Mouse (Mus musculus) CH12.LX (cell line): ENCODE measurements around the gene Zc3h18. TPM values are rescaled to one million over a fixed set of nuclear protein-coding genes. Genes with fewer than 3 reads are reported as not detected.
A peak's percentile ranks its signal among the peaks of the same experiment; 100 is the strongest.

ENCODE experiments used
- DNase-seq: peaks from one replicate; pipeline ENCODE4 v3.0.0-alpha.2; 2013; ENCODE audit errors: extremely low read depth
- H3K27ac ChIP-seq: 2 replicates; pipeline ENCODE4 v1.5.1; 2012; ENCODE audit warnings: low read depth, mild to moderate bottlenecking, control low read depth, moderate library complexity; ENCODE audit not compliant: insufficient read depth
- H3K27me3 ChIP-seq: replicated peaks from 2 replicates; pipeline ENCODE3; 2012; ENCODE audit warnings: inconsistent platforms
- H3K36me3 ChIP-seq, 2 experiments: replicated peaks in 1 of 2; 2 replicates each; pipeline versions ENCODE3 to v1.6.1; 2012; ENCODE audit warnings: inconsistent platforms in 1 of 2, low read length in 1 of 2, mild to moderate bottlenecking in 1 of 2, mixed read lengths in 1 of 2, moderate library complexity in 1 of 2; ENCODE audit not compliant: control insufficient read depth in 1 of 2, insufficient read depth in 1 of 2
- H3K4me1 ChIP-seq, 2 experiments: 2 replicates each; pipeline ENCODE4 v1.6.1; 2012; ENCODE audit warnings: inconsistent platforms in 1 of 2, moderate library complexity in 1 of 2; ENCODE audit not compliant: insufficient read depth in 2 of 2, control insufficient read depth in 1 of 2
- H3K4me2 ChIP-seq: 2 replicates; pipeline ENCODE4 v1.6.1; 2012; ENCODE audit warnings: low read depth, mild to moderate bottlenecking, control low read depth; ENCODE audit not compliant: poor library complexity, insufficient read depth, severe bottlenecking
- H3K4me3 ChIP-seq, 3 experiments: fragments of 150-350 bp in 1 of 3; sonication (generic) in 1 of 3; replicated peaks in 1 of 3; 2 replicates each; pipeline versions ENCODE3 to v1.5.1; 2011 to 2012; ENCODE audit warnings: low read depth in 2 of 3, low read length in 2 of 3, mild to moderate bottlenecking in 2 of 3, moderate library complexity in 2 of 3, control low read depth in 1 of 3, improper control_type of control experiment in 1 of 3, inconsistent platforms in 1 of 3, mixed read lengths in 1 of 3; ENCODE audit not compliant: poor library complexity in 1 of 3
- H3K79me2 ChIP-seq: replicated peaks from 2 replicates; pipeline ENCODE4 v1.6.1; 2012; ENCODE audit warnings: mild to moderate bottlenecking, moderate library complexity; ENCODE audit not compliant: control insufficient read depth, poor library complexity, insufficient read depth, severe bottlenecking; ENCODE audit errors: extremely low read depth
- H3K9ac ChIP-seq: 2 replicates; pipeline ENCODE4 v1.6.1; 2012; ENCODE audit warnings: low read depth, mild to moderate bottlenecking, control low read depth, moderate library complexity; ENCODE audit not compliant: insufficient read depth
- H3K9me3 ChIP-seq: replicated peaks from 2 replicates; pipeline ENCODE3; 2012; ENCODE audit warnings: low read length, inconsistent platforms, mixed read lengths
- BHLHE40 ChIP-seq: IDR thresholded peaks from 2 replicates; pipeline ENCODE4 v1.6.1; 2011; ENCODE audit warnings: mild to moderate bottlenecking, low read depth, low read length, improper control_type of control experiment
- CTCF ChIP-seq, 2 experiments: IDR thresholded peaks in 1 of 2; conservative IDR thresholded peaks in 1 of 2; 2 replicates each; pipeline ENCODE4 v1.5.1; 2011 to 2012; ENCODE audit warnings: low read depth in 2 of 2, low read length in 2 of 2, improper control_type of control experiment in 1 of 2, inconsistent platforms in 1 of 2, mild to moderate bottlenecking in 1 of 2, moderate library complexity in 1 of 2
- E2F4 ChIP-seq: IDR thresholded peaks from 2 replicates; pipeline ENCODE4 v1.6.1; 2011; ENCODE audit warnings: low read depth, low read length, improper control_type of control experiment; ENCODE audit not compliant: insufficient replicate concordance
- EP300 ChIP-seq: IDR thresholded peaks from 2 replicates; pipeline ENCODE4 v1.6.1; 2011; ENCODE audit warnings: low read length, improper control_type of control experiment
- IRF4 ChIP-seq: IDR thresholded peaks from 2 replicates; pipeline ENCODE4 v1.6.1; 2014; ENCODE audit warnings: low read depth, mild to moderate bottlenecking, inconsistent platforms, low read length, improper control_type of control experiment
- JUN ChIP-seq: IDR thresholded peaks from 2 replicates; pipeline ENCODE4 v1.6.1; 2011; ENCODE audit warnings: low read depth, mild to moderate bottlenecking, low read length, improper control_type of control experiment, moderate library complexity; ENCODE audit not compliant: insufficient read depth
- KAT2A ChIP-seq: IDR thresholded peaks from 2 replicates; pipeline ENCODE4 v1.6.1; 2012; ENCODE audit warnings: low read length, improper control_type of control experiment, inconsistent platforms; ENCODE audit not compliant: insufficient replicate concordance
- MAFK ChIP-seq: IDR thresholded peaks from 2 replicates; pipeline ENCODE4 v1.6.1; 2011; ENCODE audit warnings: low read length, improper control_type of control experiment; ENCODE audit not compliant: insufficient replicate concordance
- MAZ ChIP-seq: IDR thresholded peaks from 2 replicates; pipeline ENCODE4 v1.6.1; 2012; ENCODE audit warnings: low read depth, mild to moderate bottlenecking, inconsistent platforms, low read length, improper control_type of control experiment, moderate library complexity
- MEF2A ChIP-seq: IDR thresholded peaks from 2 replicates; pipeline ENCODE4 v1.6.1; 2014; ENCODE audit warnings: low read depth, mild to moderate bottlenecking, inconsistent platforms, low read length, improper control_type of control experiment, borderline replicate concordance
- NELFE ChIP-seq: IDR thresholded peaks from 2 replicates; pipeline ENCODE4 v1.6.1; 2011; ENCODE audit warnings: low read depth, low read length, improper control_type of control experiment
- NRF1 ChIP-seq: IDR thresholded peaks from 2 replicates; pipeline ENCODE4 v1.6.1; 2014; ENCODE audit warnings: low read depth, mild to moderate bottlenecking, inconsistent platforms, low read length, improper control_type of control experiment, moderate library complexity
- PAX5 ChIP-seq: IDR thresholded peaks from 2 replicates; pipeline ENCODE4 v1.6.1; 2012; ENCODE audit warnings: low read length, inconsistent platforms, mixed read lengths
- POLR2A ChIP-seq: IDR thresholded peaks from 2 replicates; pipeline ENCODE4 v1.6.1; 2011; ENCODE audit warnings: low read depth, mild to moderate bottlenecking, improper control_type of control experiment, low read length
- POLR2AphosphoS2 ChIP-seq: IDR thresholded peaks from 2 replicates; pipeline ENCODE4 v1.6.1; 2011; ENCODE audit warnings: low read depth, low read length, improper control_type of control experiment
- RAD21 ChIP-seq: IDR thresholded peaks from 2 replicates; pipeline ENCODE4 v1.6.1; 2011; ENCODE audit warnings: low read depth, mild to moderate bottlenecking, low read length, improper control_type of control experiment, moderate library complexity
- RCOR1 ChIP-seq: conservative IDR thresholded peaks from 2 replicates; pipeline ENCODE4 v1.6.1; 2012; ENCODE audit warnings: low read depth, mild to moderate bottlenecking, inconsistent platforms, low read length, improper control_type of control experiment
- SMC3 ChIP-seq: IDR thresholded peaks from 2 replicates; pipeline ENCODE4 v1.6.1; 2011; ENCODE audit warnings: low read depth, low read length, improper control_type of control experiment
- TBP ChIP-seq: conservative IDR thresholded peaks from 2 replicates; pipeline ENCODE4 v1.6.1; 2011; ENCODE audit warnings: low read depth, low read length, improper control_type of control experiment
- TCF12 ChIP-seq: IDR thresholded peaks from 2 replicates; pipeline ENCODE4 v1.6.1; 2014; ENCODE audit warnings: low read depth, mild to moderate bottlenecking, inconsistent platforms, low read length, improper control_type of control experiment
- UBTF ChIP-seq: IDR thresholded peaks from 2 replicates; pipeline ENCODE4 v1.6.1; 2012; ENCODE audit warnings: low read depth, mild to moderate bottlenecking, inconsistent platforms, low read length, improper control_type of control experiment, moderate library complexity
- USF2 ChIP-seq: conservative IDR thresholded peaks from 2 replicates; pipeline ENCODE4 v1.6.1; 2011; ENCODE audit warnings: low read depth, low read length, improper control_type of control experiment
- ZMIZ1 ChIP-seq: IDR thresholded peaks from 2 replicates; pipeline ENCODE4 v1.6.1; 2012; ENCODE audit warnings: low read depth, mild to moderate bottlenecking, inconsistent platforms, low read length, improper control_type of control experiment
- ZNF384 ChIP-seq: IDR thresholded peaks from 2 replicates; pipeline ENCODE4 v1.6.1; 2012; ENCODE audit warnings: low read depth, low read length, improper control_type of control experiment, inconsistent platforms
- dilution Hi-C: fragments of 300-500 bp; cut with MboI; formaldehyde crosslinking; loops from 2 replicates; pipeline ENCODE4 v1.14.3; 2020; ENCODE audit warnings: low sequenced_read_pairs; ENCODE audit not compliant: extremely low pct_unique_long_range_greater_than_20kb, extremely low pct_ligation_motif_present
- in situ Hi-C: fragments of 300-500 bp; cut with MboI; formaldehyde crosslinking; loops from 3 replicates; pipeline ENCODE4 v1.14.3; 2019; ENCODE audit warnings: low sequenced_read_pairs, low pct_ligation_motif_present, low pct_unique_long_range_greater_than_20kb, mixed read lengths
- polyA plus RNA-seq: library from polyadenylated mRNA; unstranded; fragments of >175 nt; gene quantifications from 2 replicates; pipeline ENCODE4 v1.2.1, GENCODE M21; 2012; ENCODE audit warnings: low read depth; ENCODE audit not compliant: insufficient read length
- total RNA-seq, 2 experiments: library from RNA; depleted of rRNA; stranded (reverse); fragments of 300-350 nt in 1 of 2; fragments of >200 nt in 1 of 2; gene quantifications; 2 replicates each; pipeline ENCODE4 v1.2.3; 2012 to 2014

Zc3h18 gene
- total and polyA plus RNA-seq, 3 experiments: 34.6 to 83.0 (median 58.5) TPM

DNA sequence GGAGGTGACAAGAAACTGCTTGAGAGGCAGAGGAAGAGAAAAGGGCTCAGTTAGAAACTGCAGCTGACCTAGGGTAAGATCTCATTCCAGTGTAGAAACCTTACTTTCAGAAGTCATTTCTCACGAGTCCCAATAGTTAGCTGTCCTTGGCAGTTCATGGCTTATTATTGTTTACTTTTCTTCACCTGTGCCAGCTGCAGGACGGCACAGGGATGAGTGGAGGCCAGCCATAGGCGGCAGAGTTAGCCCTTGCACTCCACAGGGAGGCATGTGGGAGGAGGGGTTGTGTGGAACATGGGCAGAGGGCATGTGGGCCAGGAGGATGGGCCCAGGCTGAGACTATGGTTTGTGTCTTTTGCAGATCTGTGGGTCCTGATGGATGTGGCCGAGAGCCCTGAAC, 6.6 kb downstream of the Zc3h18 start:
- in situ Hi-C loops: no loop called here
- TF ChIP-seq JUN (no peak), UBTF (no peak), RAD21 (no peak), EP300 (no peak), PAX5 (no peak), NRF1 (no peak), KAT2A (no peak), BHLHE40 (no peak), POLR2AphosphoS2 (no peak), SMC3 (no peak), POLR2A (no peak), NELFE (no peak), ZMIZ1 (no peak), TCF12 (no peak), E2F4 (no peak), ZNF384 (no peak), MEF2A (no peak), RCOR1 (no peak), MAZ (no peak), MAFK (no peak)
- no peak overlapping the region for H3K9ac ChIP-seq
- H3K27ac ChIP-seq: no peak overlapping the region
- no peaks in the 10 kb centered on the region for H3K9me3 ChIP-seq
- peaks cover 69 to 90% of the 10 kb centered on the region in 2 experiments for H3K36me3 ChIP-seq
- no peak for DNase-seq
- no peak overlapping the region for H3K4me3 ChIP-seq
- peaks cover 5 to 6% of the 10 kb centered on the region in 2 experiments for H3K4me1 ChIP-seq
- H3K27me3 ChIP-seq: no peaks in the 10 kb centered on the region
- H3K79me2 ChIP-seq: peaks cover 48% of the 10 kb centered on the region
- dilution Hi-C loops: no loop called here
- H3K4me2 ChIP-seq: no peak overlapping the region

DNA sequence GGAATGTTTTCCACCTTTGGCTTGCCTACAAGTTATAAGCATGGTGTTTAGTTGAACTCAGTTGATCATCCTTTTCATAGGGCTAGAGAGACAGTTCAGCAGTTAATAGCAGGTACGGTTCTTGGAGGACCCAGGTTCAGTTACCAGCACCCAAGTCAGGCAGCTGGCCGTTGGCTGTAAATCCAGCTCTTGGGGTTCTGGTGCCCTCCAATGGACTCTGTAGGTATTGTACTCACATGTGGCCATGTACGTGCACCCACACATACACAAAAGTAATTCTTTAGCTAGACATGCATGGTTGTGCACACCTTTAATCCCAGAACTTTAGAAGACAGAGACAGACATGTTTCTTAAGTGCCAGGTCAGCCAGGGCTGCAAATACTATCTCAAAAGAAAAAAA, 12.9 kb downstream of the Zc3h18 start:
- H3K4me3 ChIP-seq: no peak overlapping the region
- no peak overlapping the region for H3K4me2 ChIP-seq
- no peak overlapping the region for H3K9ac ChIP-seq
- H3K27me3 ChIP-seq: no peaks in the 10 kb centered on the region
- no peak for DNase-seq
- in situ Hi-C loops (no loop called here), dilution Hi-C loops (no loop called here)
- no peak overlapping the region for H3K27ac ChIP-seq
- no peaks in the 10 kb centered on the region for H3K4me1 ChIP-seq
- H3K36me3 ChIP-seq: peaks cover 76 to 94% of the 10 kb centered on the region in 2 experiments
- H3K9me3 ChIP-seq: peaks cover 12% of the 10 kb centered on the region
- peaks cover 4% of the 10 kb centered on the region; the same call in 1 of the 2 replicates for H3K79me2 ChIP-seq
- TF ChIP-seq IRF4: no peak
- TF ChIP-seq USF2: no peak
- TF ChIP-seq TBP: no peak
- TF ChIP-seq CTCF (conservative IDR thresholded peaks at IDR 0.05 in 1 of 2, IDR thresholded peaks at IDR 0.05 in 1 of 2; ENCODE audit: low read depth in 2 of 2, low read length in 2 of 2): peak in 1 of 2 experiments; percentile 30; a peak in 2 of 4 replicates
- TF ChIP-seq ZMIZ1: no peak
- TF ChIP-seq RAD21: peak; percentile 24
- no peak for TF ChIP-seq UBTF
- TF ChIP-seq NRF1: no peak
- TF ChIP-seq KAT2A: no peak
- TF ChIP-seq POLR2AphosphoS2: no peak
